Mouse (Mus musculus) colon, adult 2 months (tissue): ENCODE data around the gene Nxt2. TPM values are rescaled to one million over a fixed set of nuclear protein-coding genes. Genes with fewer than 3 reads are reported as not detected.

ENCODE experiments used
- polyA plus RNA-seq: library from polyadenylated mRNA; depleted of rRNA; stranded (reverse); fragments of >200 nt; gene quantifications from 2 replicates; pipeline ENCODE4 v1.2.3, GENCODE M21; 2012; rRNA removed

The Nxt2 gene
- polyA plus RNA-seq, result 1.3 and 2.7 TPM in 2 replicates

GRCm38 (mm10) chrX:142226542-142226941 is at the start of gene Nxt2:
Gene Nxt2 (plus strand): TSS chrX:142226770.

GRCm38 (mm10) chrX:142196831-142197230 is 29.7 kb upstream of the Nxt2 start, which contains the start of gene Gucy2f:
Gene Gucy2f (minus strand): TSS chrX:142196931.

Other genes with a start within 250 kb of the Nxt2 start
- not detected in 2 replicates for gene Gucy2f, start 29.8 kb upstream of the Nxt2 start, polyA plus RNA-seq
- gene Kcne1l, start 79.5 kb downstream of the Nxt2 start, polyA plus RNA-seq, result 0.88 and 0.94 TPM in 2 replicates
- 1.3 and 1.4 TPM in 2 replicates for gene Acsl4, start 163.8 kb downstream of the Nxt2 start, polyA plus RNA-seq